Mouse (Mus musculus): ENCODE measurements at regions not wholly inside any gene's neighbourhood (a gene's known extent, or its start where the extent isn't known, plus 50 kb on each side); places are given as distances from the start of the nearest gene placed in this dataset.

GRCm38 (mm10) chr4:131660931-131661330 is 177.2 kb downstream of the Ptpru start:
- Histone ChIP-seq H3K27me3 (replicated peaks) (no peaks in the 10 kb centered on the region), H3K4me1 (no peaks in the 10 kb centered on the region), H3K9me3 (no peaks in the 10 kb centered on the region), H3K4me3 (replicated peaks) (no peak overlapping the region), H3K36me3 (replicated peaks; ENCODE audit: low read length) (no peaks in the 10 kb centered on the region)
- TF ChIP-seq FLI1 (IDR thresholded peaks at IDR 0.05; ENCODE audit: low read length) (no peak), GATA1 (IDR thresholded peaks at IDR 0.05; ENCODE audit: borderline replicate concordance, low read length) (no peak)

GRCm38 (mm10) chr4:131671784-131672515 is 166.1 kb downstream of the Ptpru start:
- peaks cover 2% of the 10 kb centered on the region for H3K27me3 ChIP-seq (replicated peaks)
- no peak for TF ChIP-seq GATA1 (IDR thresholded peaks at IDR 0.05; ENCODE audit: borderline replicate concordance, low read length)
- no peak for TF ChIP-seq FLI1 (IDR thresholded peaks at IDR 0.05; ENCODE audit: low read length)
- no peaks in the 10 kb centered on the region for H3K36me3 ChIP-seq (replicated peaks; ENCODE audit: low read length)
- H3K4me3 ChIP-seq (replicated peaks) = no peak overlapping the region
- H3K4me1 ChIP-seq = no peaks in the 10 kb centered on the region
- peaks cover 8% of the 10 kb centered on the region for H3K9me3 ChIP-seq

GRCm38 (mm10) chr4:131677966-131678365 is 160.1 kb downstream of the Ptpru start:
- H3K4me3 ChIP-seq (replicated peaks) = no peak overlapping the region
- H3K27me3 ChIP-seq (replicated peaks) = peaks cover 4% of the 10 kb centered on the region
- TF ChIP-seq FLI1 (IDR thresholded peaks at IDR 0.05; ENCODE audit: low read length) (no peak), GATA1 (IDR thresholded peaks at IDR 0.05; ENCODE audit: borderline replicate concordance, low read length) (no peak)
- H3K36me3 ChIP-seq (replicated peaks; ENCODE audit: low read length) = no peaks in the 10 kb centered on the region
- no peaks in the 10 kb centered on the region for H3K4me1 ChIP-seq
- H3K9me3 ChIP-seq = no peaks in the 10 kb centered on the region

- Histone ChIP-seq H3K27me3 (replicated peaks) (peaks cover 3% of the 10 kb centered on the region), H3K4me3 (replicated peaks) (no peak overlapping the region)
- TF ChIP-seq GATA1 (IDR thresholded peaks at IDR 0.05; ENCODE audit: borderline replicate concordance, low read length) (no peak), FLI1 (IDR thresholded peaks at IDR 0.05; ENCODE audit: low read length) (no peak)
Observed at GRCm38 (mm10) chr4:131683176-131683575, 154.9 kb downstream of the Ptpru start.

GRCm38 (mm10) chr4:131685544-131685943 is 152.5 kb downstream of the Ptpru start:
- peaks cover 4% of the 10 kb centered on the region for H3K27me3 ChIP-seq (replicated peaks)
- no peak overlapping the region for H3K4me3 ChIP-seq (replicated peaks)
- peaks cover 27% of the 10 kb centered on the region for H3K9me3 ChIP-seq
- TF ChIP-seq FLI1 (IDR thresholded peaks at IDR 0.05; ENCODE audit: low read length) (no peak), GATA1 (IDR thresholded peaks at IDR 0.05; ENCODE audit: borderline replicate concordance, low read length) (no peak)
- no peaks in the 10 kb centered on the region for H3K36me3 ChIP-seq (replicated peaks; ENCODE audit: low read length)
- no peaks in the 10 kb centered on the region for H3K4me1 ChIP-seq

More at GRCm38 (mm10) chr4:131683176-131683575, 154.9 kb downstream of the Ptpru start:
- H3K36me3 ChIP-seq (replicated peaks; ENCODE audit: low read length) = no peaks in the 10 kb centered on the region
- H3K9me3 ChIP-seq = peaks cover 23% of the 10 kb centered on the region
- H3K4me1 ChIP-seq = no peaks in the 10 kb centered on the region

- Histone ChIP-seq H3K4me1 (peaks cover 9% of the 10 kb centered on the region), H3K27me3 (replicated peaks) (peaks cover 23% of the 10 kb centered on the region), H3K4me3 (replicated peaks) (no peak overlapping the region), H3K9me3 (no peaks in the 10 kb centered on the region), H3K36me3 (replicated peaks; ENCODE audit: low read length) (no peaks in the 10 kb centered on the region)
- TF ChIP-seq GATA1 (IDR thresholded peaks at IDR 0.05; ENCODE audit: borderline replicate concordance, low read length) = no peak
- TF ChIP-seq FLI1 (IDR thresholded peaks at IDR 0.05; ENCODE audit: low read length) = no peak
Observed at GRCm38 (mm10) chr4:131694232-131694631, 143.9 kb downstream of the Ptpru start.

GRCm38 (mm10) chr4:131695941-131696912 is 141.9 kb downstream of the Ptpru start:
- TF ChIP-seq GATA1 (IDR thresholded peaks at IDR 0.05; ENCODE audit: borderline replicate concordance, low read length) (no peak), FLI1 (IDR thresholded peaks at IDR 0.05; ENCODE audit: low read length) (no peak)
- peaks cover 21% of the 10 kb centered on the region for H3K27me3 ChIP-seq (replicated peaks)
- H3K4me3 ChIP-seq (replicated peaks) = no peak overlapping the region
- peaks cover 9% of the 10 kb centered on the region for H3K4me1 ChIP-seq
- no peaks in the 10 kb centered on the region for H3K36me3 ChIP-seq (replicated peaks; ENCODE audit: low read length)
- H3K9me3 ChIP-seq = no peaks in the 10 kb centered on the region

Measured in megakaryocyte, embryonic 14.5 days (primary cell).